Mouse (Mus musculus) embryo, embryonic 11 days (tissue): Measurements from ENCODE around the gene Tgfbr3.

Experiments
- DNase-seq: peaks from one replicate; pipeline ENCODE4 v3.0.0-alpha.2; 2015

Tgfbr3 gene

GRCm38 (mm10) chr5:107144263-107144843 lies 145.1 kb downstream of the Tgfbr3 start:
- DNase-seq: no peak

- DNase-seq: no peak
Observed at GRCm38 (mm10) chr5:107143406-107143805, 146.0 kb downstream of the Tgfbr3 start.

GRCm38 (mm10) chr5:107142791-107143190 lies 146.6 kb downstream of the Tgfbr3 start:
- no peak for DNase-seq

- no peak for DNase-seq
Observed at GRCm38 (mm10) chr5:107141375-107141774, 148.1 kb downstream of the Tgfbr3 start.

- no peak for DNase-seq
Observed at GRCm38 (mm10) chr5:107139800-107140651, 149.4 kb downstream of the Tgfbr3 start.

GRCm38 (mm10) chr5:107133336-107133735 lies 156.1 kb downstream of the Tgfbr3 start:
- no peak for DNase-seq

- no peak for DNase-seq
Observed at GRCm38 (mm10) chr5:107132231-107132630, 157.2 kb downstream of the Tgfbr3 start.

GRCm38 (mm10) chr5:107129304-107129703 lies 160.1 kb downstream of the Tgfbr3 start:
- DNase-seq: no peak

- DNase-seq: no peak
Observed at GRCm38 (mm10) chr5:107126561-107126960, 162.9 kb downstream of the Tgfbr3 start.

GRCm38 (mm10) chr5:107125131-107125530 lies 164.3 kb downstream of the Tgfbr3 start:
- DNase-seq: no peak

- DNase-seq: no peak
Observed at GRCm38 (mm10) chr5:107124531-107124930, 164.9 kb downstream of the Tgfbr3 start.

GRCm38 (mm10) chr5:107122622-107123021 lies 166.8 kb downstream of the Tgfbr3 start:
- no peak for DNase-seq

GRCm38 (mm10) chr5:107121086-107121485 lies 168.3 kb downstream of the Tgfbr3 start:
- no peak for DNase-seq

- no peak for DNase-seq
Observed at GRCm38 (mm10) chr5:107120624-107121023, 168.8 kb downstream of the Tgfbr3 start.

GRCm38 (mm10) chr5:107119896-107120295 lies 169.5 kb downstream of the Tgfbr3 start:
- DNase-seq: no peak

GRCm38 (mm10) chr5:107116821-107117220 lies 172.6 kb downstream of the Tgfbr3 start:
- no peak for DNase-seq

- no peak for DNase-seq
Observed at GRCm38 (mm10) chr5:107112656-107113275, 176.7 kb downstream of the Tgfbr3 start.

- no peak for DNase-seq
Observed at GRCm38 (mm10) chr5:107111802-107112201, 177.6 kb downstream of the Tgfbr3 start.

GRCm38 (mm10) chr5:107110880-107111520 lies 178.4 kb downstream of the Tgfbr3 start:
- DNase-seq: peak; percentile 82

- peak; percentile 72 for DNase-seq
Observed at GRCm38 (mm10) chr5:107110089-107110879, 179.1 kb downstream of the Tgfbr3 start.

- DNase-seq: no peak
Observed at GRCm38 (mm10) chr5:107109416-107109815, 180.0 kb downstream of the Tgfbr3 start.

- DNase-seq: no peak
Observed at GRCm38 (mm10) chr5:107106793-107107192, 182.6 kb downstream of the Tgfbr3 start.

GRCm38 (mm10) chr5:107106139-107106538 lies 183.3 kb downstream of the Tgfbr3 start:
- DNase-seq: no peak
